Mouse (Mus musculus) spleen, postnatal 36 days (tissue): ENCODE data around the gene Optc.

ENCODE experiments used
- DNase-seq, 2 experiments: peaks; one replicate each; pipeline ENCODE4 v3.0.0; 2022; ENCODE audit warnings: low spot score in 2 of 2, mixed read lengths in 1 of 2

Gene Optc

GRCm38 (mm10) chr1:133918088-133918470, 10.3 kb upstream of the Optc start:
- no peak for DNase-seq

- no peak for DNase-seq
These were observed 9.8 kb upstream of the Optc start for GRCm38 (mm10) chr1:133917456-133918087.

- DNase-seq = peak; percentile 14 to 30
These were observed 8.0 kb upstream of the Optc start for GRCm38 (mm10) chr1:133915723-133916355.

- DNase-seq = no peak
These were observed 7.3 kb upstream of the Optc start for GRCm38 (mm10) chr1:133915115-133915514.

DNA sequence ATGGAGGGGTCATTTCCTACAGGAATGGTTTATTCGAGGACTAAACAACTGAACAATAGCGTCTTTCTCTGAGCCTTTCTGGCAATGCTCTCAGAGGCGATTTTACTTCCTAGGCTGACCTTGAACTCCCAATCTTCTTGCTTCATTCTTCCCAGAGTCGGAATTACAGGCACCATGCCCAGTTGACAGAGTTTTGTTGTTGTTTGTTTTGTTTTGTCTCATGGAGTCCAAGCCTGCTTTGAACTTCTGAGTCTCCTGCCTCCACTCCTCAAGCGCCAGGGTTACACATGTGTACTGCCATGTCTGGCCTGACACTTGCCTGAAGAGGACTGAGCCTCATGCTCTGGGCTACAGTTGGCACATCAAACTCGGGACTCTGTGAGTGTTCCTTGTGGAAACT, 5.2 kb upstream of the Optc start:
- no peak for DNase-seq

- peak in 1 of 2 experiments; percentile 28 for DNase-seq
These were observed 3.7 kb upstream of the Optc start for GRCm38 (mm10) chr1:133911456-133911855.

GRCm38 (mm10) chr1:133911008-133911407, 3.2 kb upstream of the Optc start:
- no peak for DNase-seq

DNA sequence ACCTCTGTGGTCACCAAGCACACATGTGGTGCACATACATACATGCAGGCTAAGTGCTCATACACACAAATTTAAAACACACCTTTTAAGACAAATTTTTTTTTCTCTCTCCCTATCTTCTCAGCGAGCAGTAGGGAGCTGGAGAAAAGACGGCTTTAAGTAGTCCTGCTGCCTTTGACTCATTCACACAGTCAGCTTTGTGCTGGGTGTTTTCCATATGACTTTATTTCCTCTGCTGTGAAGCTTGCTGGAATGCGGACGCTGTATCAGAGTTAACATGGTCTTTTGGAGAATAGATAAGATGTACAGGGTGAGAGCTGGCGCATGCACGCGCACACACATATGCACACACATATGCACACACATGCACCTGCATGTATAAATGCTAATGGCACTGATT, 2.3 kb upstream of the Optc start:
- no peak for DNase-seq

GRCm38 (mm10) chr1:133908659-133909575, 1.1 kb upstream of the Optc start:
- DNase-seq = no peak

GRCm38 (mm10) chr1:133906420-133906819, 1.4 kb downstream of the Optc start:
- DNase-seq = no peak

GRCm38 (mm10) chr1:133900825-133901224, 7.0 kb downstream of the Optc start:
- DNase-seq = no peak

DNA sequence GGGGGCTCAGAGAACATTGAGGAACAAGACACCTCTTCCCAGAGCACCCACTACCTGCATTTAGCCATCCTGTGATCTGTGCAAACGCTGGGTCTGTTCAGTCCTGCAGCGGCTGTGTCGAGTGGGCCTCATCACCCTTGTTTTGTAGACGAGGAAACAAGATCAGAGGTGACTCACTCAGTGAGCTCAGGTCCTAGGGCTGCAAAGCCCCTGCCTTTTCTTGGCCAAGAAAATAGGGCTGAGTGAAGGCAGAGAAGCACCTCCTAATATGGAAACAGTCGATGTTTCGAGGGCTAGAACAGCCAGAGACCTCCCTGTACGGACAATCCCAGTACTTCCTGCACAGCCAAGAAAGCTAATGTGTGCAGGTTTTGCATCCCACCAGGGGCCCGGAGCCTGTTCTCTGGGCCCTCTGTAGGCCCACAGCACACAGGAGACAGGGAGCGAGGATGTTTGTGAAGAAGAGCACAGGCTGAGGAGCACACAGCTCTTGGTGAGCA, 8.7 kb downstream of the Optc start:
- no peak for DNase-seq

DNA sequence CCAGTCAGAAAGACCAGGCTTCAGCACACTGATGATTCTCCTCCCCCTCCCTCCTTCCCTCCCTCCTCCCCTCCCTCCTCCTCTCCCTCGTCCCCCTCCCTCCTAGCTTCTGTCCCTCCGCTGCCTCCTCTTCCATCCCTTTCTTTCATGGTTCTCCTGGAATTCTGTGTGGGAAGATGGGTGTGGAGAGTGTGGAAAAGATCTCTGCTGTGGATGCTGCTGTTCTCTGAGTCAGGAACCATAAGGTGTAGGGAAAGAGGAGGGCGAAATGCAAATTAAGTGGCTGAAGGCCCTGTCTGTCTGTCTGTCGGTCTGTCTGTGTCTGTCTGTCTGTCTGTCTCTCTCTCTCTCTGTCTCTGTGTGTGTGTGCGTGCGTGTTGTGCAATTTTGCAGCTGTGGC, 10.5 kb downstream of the Optc start:
- no peak for DNase-seq

- no peak for DNase-seq
These were observed 16.3 kb downstream of the Optc start for GRCm38 (mm10) chr1:133891489-133891888.

GRCm38 (mm10) chr1:133889949-133890598, 17.7 kb downstream of the Optc start:
- DNase-seq = no peak

DNA sequence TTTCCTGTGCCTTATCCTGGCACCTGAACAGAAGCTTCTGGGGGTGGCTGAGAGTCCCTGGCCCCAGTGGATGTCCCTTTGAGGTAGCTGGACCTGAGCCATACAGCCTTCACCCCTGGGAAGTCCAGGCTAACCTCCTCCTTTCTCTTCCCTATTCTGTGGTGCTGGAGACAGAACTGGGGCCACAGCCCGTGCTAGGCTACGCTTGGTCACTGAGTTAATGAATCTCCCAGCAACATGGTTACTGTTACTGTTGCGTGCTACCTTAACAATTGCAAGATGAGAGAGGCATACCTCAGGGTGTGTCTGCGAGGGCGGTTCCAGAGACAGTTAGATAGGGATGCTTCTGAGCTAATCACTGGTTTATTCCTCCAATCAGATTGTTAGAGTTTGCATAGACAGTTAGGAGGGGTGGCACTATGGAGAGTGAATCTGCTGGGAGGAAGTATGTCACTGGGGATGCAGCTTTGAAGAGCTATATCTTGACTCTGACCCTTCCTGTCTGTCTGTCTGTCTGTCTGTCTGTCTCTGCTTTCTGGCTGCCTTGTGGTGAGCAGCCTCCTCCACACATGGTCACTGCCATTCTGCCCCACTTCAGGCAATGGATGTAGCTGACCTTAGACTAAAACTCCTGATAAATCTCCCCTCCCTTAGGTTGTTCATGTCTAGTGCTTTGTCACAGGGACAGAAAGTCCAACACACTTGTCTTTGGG, 20.1 kb downstream of the Optc start:
- no peak for DNase-seq

DNA sequence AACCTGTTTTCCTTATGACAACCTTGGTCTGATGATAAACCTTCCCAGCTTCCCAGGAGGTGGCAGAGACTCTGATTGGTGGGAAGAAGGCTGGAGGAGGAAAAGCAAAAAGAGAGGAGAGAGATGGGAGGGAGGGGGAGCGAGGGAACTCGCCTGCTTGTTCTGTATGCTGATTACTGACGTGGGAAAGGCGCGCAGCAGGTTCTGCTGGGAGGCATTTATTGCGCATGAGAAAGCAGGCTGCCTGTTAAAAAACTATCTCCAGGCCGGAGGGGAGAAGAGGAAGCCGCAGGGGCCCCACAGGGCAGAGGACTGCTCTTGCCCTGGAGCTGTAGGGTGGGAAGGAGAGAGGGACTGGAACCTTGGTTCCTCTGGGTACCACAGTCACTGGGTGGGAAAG, 20.8 kb downstream of the Optc start:
- DNase-seq = no peak

DNA sequence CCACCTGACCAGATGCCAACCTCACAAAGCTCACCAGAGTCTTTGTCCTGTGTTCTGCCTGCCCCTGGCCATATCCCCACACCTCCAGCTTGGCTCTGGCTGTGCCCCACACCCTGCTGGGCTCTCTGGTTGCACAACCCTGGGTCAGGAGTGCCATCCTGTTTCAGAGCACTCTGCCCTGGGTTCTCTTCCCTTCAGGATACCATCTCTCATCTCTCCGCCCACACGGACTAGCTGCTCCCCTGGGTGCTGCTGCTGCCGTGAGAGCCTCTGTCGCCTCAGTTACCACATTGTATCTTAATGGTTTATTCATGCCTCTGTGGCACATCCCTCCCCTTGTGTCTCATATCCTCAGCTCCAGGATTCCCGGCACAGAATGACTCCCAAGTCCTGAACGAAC, 21.4 kb downstream of the Optc start:
- DNase-seq = no peak

GRCm38 (mm10) chr1:133885811-133886210, 22.0 kb downstream of the Optc start:
- DNase-seq = no peak

DNA sequence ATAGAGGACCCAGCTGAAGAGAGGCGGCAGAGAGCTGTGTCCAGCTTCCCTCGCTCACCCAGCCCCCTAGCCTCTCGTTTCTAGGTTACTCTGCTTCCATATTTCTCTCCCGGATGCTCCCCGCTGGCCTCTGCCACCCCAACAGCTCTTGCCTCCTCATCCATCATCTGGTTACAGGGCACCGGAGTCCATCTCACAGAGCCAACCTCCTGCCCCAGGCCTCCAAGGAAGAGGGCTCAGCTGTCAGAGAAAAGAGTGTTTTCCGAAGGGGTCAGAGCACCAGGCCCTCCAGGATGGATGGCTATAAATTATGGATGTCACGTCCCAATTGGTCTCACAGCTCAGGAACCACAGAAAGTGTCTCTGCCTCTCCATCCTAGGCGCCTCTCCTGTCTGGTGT, 23.1 kb downstream of the Optc start:
- DNase-seq = no peak

DNA sequence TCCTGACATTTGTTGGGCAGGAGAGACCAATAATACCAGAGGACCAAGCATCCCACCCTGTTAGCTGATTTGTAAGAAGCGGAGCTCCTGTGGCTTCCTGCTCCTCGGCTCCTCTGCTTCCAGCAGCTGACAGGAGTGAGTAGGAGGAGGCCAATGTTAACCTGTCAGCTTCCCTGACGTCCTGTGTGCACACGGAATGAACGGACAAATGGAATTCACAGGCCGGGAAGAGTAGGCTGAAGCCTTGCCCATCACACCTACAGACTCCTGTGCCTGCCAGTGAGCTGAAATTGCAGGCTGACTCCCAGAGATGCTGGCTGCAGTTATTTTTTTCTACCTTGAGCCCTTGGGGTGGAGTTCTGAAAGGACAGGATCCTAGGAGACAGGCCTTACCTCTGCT, 23.7 kb downstream of the Optc start:
- no peak for DNase-seq
